ENCODE assay signal across 8 mouse cellular contexts in the genomic region with DNA sequence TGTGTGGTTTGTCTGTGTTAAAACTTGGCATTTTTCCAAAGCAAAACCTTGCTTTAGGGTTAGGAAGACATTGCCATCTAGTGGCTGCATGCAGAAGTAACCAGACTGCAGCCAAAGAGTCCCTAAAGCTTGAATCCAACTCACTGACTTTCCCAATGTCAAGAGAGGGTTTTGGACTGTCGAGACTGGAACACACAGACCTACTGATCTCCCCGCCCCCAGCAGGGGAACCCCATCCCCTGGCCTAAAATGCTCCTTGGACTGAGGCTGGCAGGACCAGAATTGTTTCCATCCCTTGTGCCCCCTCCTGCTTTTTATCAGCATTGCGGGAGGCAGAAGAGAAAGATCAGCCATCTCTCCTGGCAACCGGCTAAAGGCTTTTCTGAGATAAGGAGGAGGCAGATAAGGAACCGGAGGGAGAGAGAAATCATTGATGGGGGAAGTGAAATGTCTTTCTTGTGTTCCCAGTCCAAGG. TPM values are rescaled to one million over a fixed set of nuclear protein-coding genes. Genes with fewer than 3 reads are reported as not detected.
A peak's percentile ranks its signal among the peaks of the same experiment; 100 is the strongest.
DNase-seq lines count a peak whose midpoint lies in the region; ATAC-seq lines count a peak whose summit lies in the region.

No protein-coding gene starts in this region.

- ATAC-seq in megakaryocyte progenitor cell, adult 5-6 weeks (replicated peaks; ENCODE audit: poor library complexity), result peak; percentile 90
- ATAC-seq in activated CD4-positive, CD25-positive, alpha-beta regulatory T cell, adult 4 months, result no peak

- peak; percentile 78 for DNase-seq in NIH3T3 (ENCODE audit: low read depth)
- DNase-seq in cerebellum, adult 18-20 months, result peak; percentile 25 to 33
- peak; percentile 30 to 47 for DNase-seq in frontal cortex, postnatal 25 days (ENCODE audit: low spot score in 2 of 2)
- peak; percentile 8 for DNase-seq in hindlimb bud, embryonic 11.5 days (ENCODE audit: extremely low spot score, low read depth, low spot score)
- DNase-seq in left cerebral cortex, adult 18-20 months (ENCODE audit: low spot score in 2 of 2), result peak; percentile 51 to 55
- DNase-seq in right cerebral cortex, adult 18-20 months, result peak; percentile 50

RNA-seq across cellular contexts. Expression of a gene that starts 44.4 kb away (rescaled TPM):
- under 1 TPM in 1 of 2 experiments, not detected in 1; 0.07 TPM for total RNA-seq in left cerebral cortex, adult 18-20 months (2021)
- not detected in 2 replicates for total RNA-seq in megakaryocyte progenitor cell, adult 5-6 weeks (2015)
- not detected in 2 replicates for total RNA-seq in megakaryocyte progenitor cell, adult 5-6 weeks (2017)
- not detected for polyA plus RNA-seq in activated CD4-positive, CD25-positive, alpha-beta regulatory T cell, adult 4 months (2017; shearing (Covaris generic))

Comparison
In these comparisons a context has a peak if more than half of its experiments do, and no peak if none do; other contexts are left out.
1. DNase-seq: peak in every context shown above with its lines; median percentile 78 in NIH3T3; 53 in left cerebral cortex, adult 18-20 months; 50 in right cerebral cortex, adult 18-20 months; 38 in frontal cortex, postnatal 25 days; 29 in cerebellum, adult 18-20 months; 8 in hindlimb bud, embryonic 11.5 days.